Mouse (Mus musculus): ENCODE results near the gene Ly6g6d.

DNA sequence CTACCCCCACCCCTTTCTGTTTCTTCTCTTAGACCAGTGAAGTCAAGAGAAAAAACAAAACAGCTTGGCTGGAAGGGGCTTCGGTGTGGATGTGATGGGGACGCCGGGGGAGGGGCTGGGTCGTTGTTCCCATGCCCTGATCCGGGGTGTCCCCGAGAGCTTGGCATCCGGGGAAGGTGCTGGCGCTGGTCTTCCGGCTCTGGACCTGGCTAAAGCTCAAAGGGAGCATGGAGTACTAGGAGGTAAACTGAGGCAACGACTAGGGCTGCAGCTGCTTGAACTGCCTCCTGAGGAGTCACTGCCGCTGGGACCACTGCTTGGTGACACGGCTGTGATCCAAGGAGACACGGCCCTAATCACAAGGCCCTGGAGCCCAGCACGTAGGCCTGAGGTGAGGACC lies 17.8 kb downstream of the Ly6g6d start:
- TF ChIP-seq CTCF (IDR thresholded peaks at IDR 0.05; ENCODE audit: low read depth, low read length) (no peak), GATA1 (IDR thresholded peaks at IDR 0.05; ENCODE audit: borderline replicate concordance, low read length) (no peak), TAL1 (conservative IDR thresholded peaks at IDR 0.05; ENCODE audit: low read depth, low read length) (no peak), POLR2AphosphoS5 (IDR thresholded peaks at IDR 0.05; ENCODE audit: insufficient replicate concordance, low read depth, low read length) (no peak)

All from G1E (cell line).